Mouse (Mus musculus): ENCODE results near the gene Tsc22d2. TPM values are rescaled to one million over a fixed set of nuclear protein-coding genes. Genes with fewer than 3 reads are reported as not detected.

Gene Tsc22d2
- polyA plus RNA-seq, 1 experiment from 2014 or later = 9.5 TPM

- Histone ChIP-seq H3K4me3 (no peak overlapping the region), H3K27me3 (replicated peaks; ENCODE audit: low read depth, poor library complexity, severe bottlenecking) (no peaks in the 10 kb centered on the region), H3K4me1 (peaks cover 4% of the 10 kb centered on the region), H3K9me3 (no peaks in the 10 kb centered on the region), H3K36me3 (replicated peaks) (no peaks in the 10 kb centered on the region), H3K27ac (replicated peaks) (no peak overlapping the region)
- DNase-seq (ENCODE audit: low spot score) = no peak
- WGBS = 48% methylated on average over 3 of the region's 3 CpGs
Observed at GRCm38 (mm10) chr3:58399931-58400330, 14.6 kb upstream of the Tsc22d2 start.

DNA sequence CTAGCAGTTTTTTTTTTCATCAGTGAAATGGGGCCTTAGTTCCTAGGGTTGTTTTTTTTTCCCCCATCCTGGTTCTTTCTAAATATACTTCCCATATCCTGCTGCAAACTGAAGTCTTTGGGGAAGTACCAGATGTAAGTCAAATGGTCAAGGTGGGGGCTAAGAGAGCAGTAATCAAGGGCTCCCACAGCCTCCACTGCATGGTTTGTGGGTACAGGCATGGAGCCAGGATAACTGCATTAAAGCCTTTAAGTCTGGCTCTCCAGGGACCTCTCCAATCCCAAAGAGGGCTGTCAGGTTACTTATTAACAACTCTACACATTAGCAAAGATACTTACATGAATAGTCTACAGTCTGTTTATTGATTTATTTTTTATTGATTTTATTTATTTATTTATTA, 2.8 kb upstream of the Tsc22d2 start:
- Histone ChIP-seq H3K27me3 (replicated peaks; ENCODE audit: low read depth, poor library complexity, severe bottlenecking) (no peaks in the 10 kb centered on the region), H3K4me3 (no peak overlapping the region), H3K36me3 (replicated peaks) (peaks cover 2% of the 10 kb centered on the region; the same call in 1 of the 2 replicates), H3K4me1 (peaks cover 4% of the 10 kb centered on the region; the same call in 1 of the 2 replicates), H3K9me3 (no peaks in the 10 kb centered on the region), H3K27ac (replicated peaks) (no peak overlapping the region)
- no peak for DNase-seq (ENCODE audit: low spot score)

DNA sequence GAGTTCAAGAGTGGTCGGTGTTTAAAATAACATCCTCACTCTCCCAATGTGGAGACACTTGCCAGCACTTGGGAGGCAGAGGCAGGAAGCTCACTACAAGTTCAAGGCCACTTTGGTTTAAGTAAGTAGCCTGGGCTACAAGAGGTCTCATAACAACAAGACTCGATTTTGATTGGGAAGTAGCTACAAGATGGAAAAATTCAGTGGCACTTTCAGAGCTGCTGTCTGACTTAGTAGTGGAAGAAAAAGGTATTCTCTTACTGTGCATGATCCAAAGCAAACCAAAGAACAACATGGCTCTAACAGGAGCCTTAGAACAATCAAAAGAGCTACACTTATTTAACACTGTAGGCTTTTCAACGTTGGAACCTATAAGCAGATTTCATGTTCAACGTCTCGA, 844 bp upstream of the Tsc22d2 start:
- peaks cover 9% of the 10 kb centered on the region; the same call in 1 of the 2 replicates for H3K36me3 ChIP-seq (replicated peaks)
- 0 out of 2 replicates have a peak overlapping the region, but pooled peaks have one; percentile 97 for H3K27ac ChIP-seq (replicated peaks)
- H3K4me1 ChIP-seq = peaks cover 21% of the 10 kb centered on the region
- WGBS = 50% methylated on average over 5 of the region's 5 CpGs
- H3K27me3 ChIP-seq (replicated peaks; ENCODE audit: low read depth, poor library complexity, severe bottlenecking) = no peaks in the 10 kb centered on the region
- no peak for DNase-seq (ENCODE audit: low spot score)
- H3K4me3 ChIP-seq = peak overlapping the region; percentile 98
- H3K9me3 ChIP-seq = no peaks in the 10 kb centered on the region

GRCm38 (mm10) chr3:58414986-58415883, 720 bp downstream of the Tsc22d2 start:
- peak overlapping the region; percentile 98 for H3K4me3 ChIP-seq
- peak overlapping the region; percentile 97 for H3K27ac ChIP-seq (replicated peaks)
- peak; percentile 74 for DNase-seq (ENCODE audit: low spot score)
- peaks cover 9% of the 10 kb centered on the region; the same call in 1 of the 2 replicates for H3K36me3 ChIP-seq (replicated peaks)
- under 1% methylated on average over 113 of the region's 113 CpGs for WGBS
- peaks cover 36% of the 10 kb centered on the region for H3K4me1 ChIP-seq
- no peaks in the 10 kb centered on the region for H3K9me3 ChIP-seq
- H3K27me3 ChIP-seq (replicated peaks; ENCODE audit: low read depth, poor library complexity, severe bottlenecking) = no peaks in the 10 kb centered on the region

DNA sequence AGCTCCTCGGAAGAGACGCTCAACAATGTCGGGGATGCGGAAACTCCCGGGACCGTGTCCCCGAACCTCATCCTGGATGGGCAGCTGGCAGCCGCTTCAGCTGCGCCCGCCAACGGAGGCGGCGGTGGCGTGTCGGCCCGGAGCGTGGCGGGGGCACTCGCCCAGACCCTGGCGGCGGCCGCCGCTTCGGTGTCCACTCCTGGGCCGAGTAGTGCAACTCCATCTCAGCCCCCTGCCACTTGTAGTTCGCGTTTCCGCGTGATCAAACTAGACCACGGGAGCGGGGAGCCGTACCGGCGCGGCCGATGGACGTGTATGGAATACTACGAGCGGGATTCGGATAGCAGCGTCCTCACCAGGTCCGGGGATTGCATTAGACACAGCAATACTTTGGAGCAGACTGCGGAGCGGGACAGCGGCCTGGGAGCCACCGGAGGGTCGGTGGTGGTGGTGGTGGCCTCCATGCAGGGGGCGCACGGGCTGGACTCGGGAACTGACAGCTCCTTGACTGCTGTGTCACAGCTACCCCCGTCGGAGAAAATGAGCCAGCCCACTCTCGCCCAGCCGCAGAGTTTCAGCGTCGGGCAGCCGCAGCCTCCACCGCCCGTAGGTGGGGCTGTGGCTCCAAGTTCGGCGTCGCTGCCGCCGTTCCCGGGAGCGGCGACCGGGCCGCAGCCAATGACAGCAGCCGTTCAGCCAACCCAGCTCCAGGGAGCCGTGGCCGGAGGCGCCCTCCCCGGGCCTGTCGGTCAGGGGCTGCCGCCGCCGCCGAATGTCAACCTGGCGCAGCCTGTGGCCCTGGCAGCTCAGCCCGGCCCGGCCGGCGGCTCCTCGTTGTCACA, 1.6 kb downstream of the Tsc22d2 start:
- WGBS = under 1% methylated on average over 85 of the region's 85 CpGs
- Histone ChIP-seq H3K4me1 (peaks cover 43% of the 10 kb centered on the region), H3K27ac (replicated peaks) (peak overlapping the region; percentile 97), H3K36me3 (replicated peaks) (peaks cover 9% of the 10 kb centered on the region; the same call in 1 of the 2 replicates), H3K4me3 (peak overlapping the region; percentile 98), H3K9me3 (no peaks in the 10 kb centered on the region), H3K27me3 (replicated peaks; ENCODE audit: low read depth, poor library complexity, severe bottlenecking) (no peaks in the 10 kb centered on the region)
- DNase-seq (ENCODE audit: low spot score) = peak; percentile 87

DNA sequence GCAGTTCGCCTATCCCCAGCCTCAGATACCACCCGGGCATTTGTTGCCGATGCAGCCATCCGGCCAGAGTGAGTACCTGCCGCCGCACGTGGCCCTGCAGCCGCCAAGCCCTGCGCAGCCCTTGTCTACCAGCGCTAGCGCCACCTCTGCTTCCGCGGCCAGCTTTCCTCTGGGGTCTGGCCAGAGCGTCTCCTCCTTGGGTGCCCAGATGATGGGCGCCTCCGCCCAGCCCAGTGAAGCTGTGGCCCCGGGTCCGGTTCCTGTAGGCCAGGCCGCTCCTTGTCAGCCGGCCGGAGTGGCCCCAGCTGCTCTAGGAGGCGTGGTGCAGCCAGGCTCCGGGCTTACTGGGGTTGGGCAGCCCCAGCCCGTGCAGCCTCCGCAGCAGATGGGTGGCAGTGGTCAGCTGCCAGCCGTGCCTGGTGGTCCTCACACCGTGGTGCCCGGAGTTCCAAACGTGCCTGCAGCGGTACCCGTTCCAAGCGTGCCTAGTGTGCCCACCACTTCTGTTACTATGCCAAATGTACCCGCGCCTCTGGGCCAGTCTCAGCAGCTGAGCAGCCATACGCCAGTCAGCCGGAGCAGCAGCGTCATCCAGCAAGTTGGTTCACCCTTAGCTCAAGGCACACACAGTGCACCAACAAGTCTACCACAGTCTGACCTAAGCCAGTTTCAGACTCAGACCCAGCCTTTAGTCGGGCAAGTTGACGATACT, 2.4 kb downstream of the Tsc22d2 start:
- WGBS = under 1% methylated on average over 39 of the region's 39 CpGs
- no peak for DNase-seq (ENCODE audit: low spot score)
- peaks cover 9% of the 10 kb centered on the region; the same call in 1 of the 2 replicates for H3K36me3 ChIP-seq (replicated peaks)

DNA sequence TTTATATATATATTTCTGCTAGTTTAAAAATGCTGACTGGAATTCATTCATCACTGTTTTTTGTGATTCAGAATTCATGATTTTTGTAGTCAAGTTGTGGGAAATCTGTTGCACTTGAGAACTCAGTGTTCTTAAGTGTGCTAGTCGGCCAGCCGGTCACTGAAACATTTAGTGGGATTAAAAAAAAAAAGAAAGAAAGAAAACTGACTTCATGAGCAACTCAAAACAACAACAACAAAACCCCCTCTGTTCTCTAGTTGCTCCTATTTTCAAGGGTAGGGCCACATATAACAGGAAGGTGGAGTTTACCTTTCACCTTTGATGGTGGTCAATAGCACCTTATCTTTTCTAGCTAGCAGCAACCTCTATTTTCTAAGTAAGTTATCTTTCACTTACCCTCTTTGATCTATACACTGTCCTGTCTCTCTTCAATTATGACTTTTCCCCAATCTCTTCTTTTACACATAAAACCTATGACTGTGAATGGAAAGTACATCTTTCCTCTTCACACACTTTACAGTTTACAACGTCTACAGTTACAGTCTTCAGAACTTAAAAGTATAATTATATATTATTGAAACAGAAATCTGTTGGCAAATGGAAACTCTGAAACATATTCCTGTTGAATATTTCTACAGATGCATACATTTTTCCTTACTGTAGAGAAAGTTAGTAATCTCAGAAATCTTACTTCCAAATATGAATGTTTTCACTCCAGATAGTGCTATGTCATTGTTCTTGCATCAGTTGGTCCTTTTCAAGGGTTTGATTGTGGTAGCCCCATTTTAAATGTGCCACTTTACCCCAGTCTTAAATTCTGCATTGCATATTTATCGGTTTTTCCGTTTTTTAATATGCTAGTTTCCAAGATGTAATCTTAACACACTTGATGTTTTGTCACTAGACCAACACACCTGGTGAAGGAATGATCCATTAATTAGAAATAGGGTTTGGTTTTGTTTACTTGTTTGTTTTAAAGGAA, 4.5 kb downstream of the Tsc22d2 start:
- Histone ChIP-seq H3K4me3 (peak overlapping the region; percentile 98), H3K4me1 (peaks cover 40% of the 10 kb centered on the region), H3K36me3 (replicated peaks) (peaks cover 9% of the 10 kb centered on the region; the same call in 1 of the 2 replicates), H3K9me3 (no peaks in the 10 kb centered on the region), H3K27me3 (replicated peaks; ENCODE audit: low read depth, poor library complexity, severe bottlenecking) (no peaks in the 10 kb centered on the region), H3K27ac (replicated peaks) (no peak overlapping the region)
- DNase-seq (ENCODE audit: low spot score) = no peak
- WGBS = 38% methylated on average over 5 of the region's 5 CpGs

More for the DNA sequence above, 2.4 kb downstream of the Tsc22d2 start:
- peaks cover 43% of the 10 kb centered on the region for H3K4me1 ChIP-seq
- H3K9me3 ChIP-seq = no peaks in the 10 kb centered on the region
- peak overlapping the region; percentile 98 for H3K4me3 ChIP-seq
- no peaks in the 10 kb centered on the region for H3K27me3 ChIP-seq (replicated peaks; ENCODE audit: low read depth, poor library complexity, severe bottlenecking)
- peak overlapping the region; percentile 97 for H3K27ac ChIP-seq (replicated peaks)

DNA sequence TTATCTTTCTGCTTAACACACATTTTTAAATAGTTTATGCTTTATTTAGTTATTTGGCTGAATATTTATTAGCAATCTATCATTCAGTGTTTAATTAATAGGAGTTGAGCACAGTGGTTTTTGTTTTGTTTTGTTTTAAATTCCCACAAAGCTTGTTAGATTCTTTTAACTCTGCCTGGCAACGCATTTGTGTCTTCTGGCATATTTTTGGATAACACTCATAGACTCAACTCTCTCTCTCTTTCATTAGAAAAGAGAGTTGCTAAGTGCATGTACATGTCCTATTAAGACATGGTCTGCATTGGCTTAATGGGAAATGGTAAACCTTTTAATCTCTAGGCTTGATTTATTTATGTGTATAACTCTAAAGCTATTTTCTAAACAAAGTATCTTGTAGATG, 14.3 kb downstream of the Tsc22d2 start:
- Histone ChIP-seq H3K4me3 (no peak overlapping the region), H3K4me1 (no peaks in the 10 kb centered on the region), H3K9me3 (no peaks in the 10 kb centered on the region), H3K27me3 (replicated peaks; ENCODE audit: low read depth, poor library complexity, severe bottlenecking) (no peaks in the 10 kb centered on the region), H3K36me3 (replicated peaks) (no peaks in the 10 kb centered on the region), H3K27ac (replicated peaks) (no peak overlapping the region)
- 98% methylated on average over 1 of the region's 1 CpGs for WGBS
- no peak for DNase-seq (ENCODE audit: low spot score)

DNA sequence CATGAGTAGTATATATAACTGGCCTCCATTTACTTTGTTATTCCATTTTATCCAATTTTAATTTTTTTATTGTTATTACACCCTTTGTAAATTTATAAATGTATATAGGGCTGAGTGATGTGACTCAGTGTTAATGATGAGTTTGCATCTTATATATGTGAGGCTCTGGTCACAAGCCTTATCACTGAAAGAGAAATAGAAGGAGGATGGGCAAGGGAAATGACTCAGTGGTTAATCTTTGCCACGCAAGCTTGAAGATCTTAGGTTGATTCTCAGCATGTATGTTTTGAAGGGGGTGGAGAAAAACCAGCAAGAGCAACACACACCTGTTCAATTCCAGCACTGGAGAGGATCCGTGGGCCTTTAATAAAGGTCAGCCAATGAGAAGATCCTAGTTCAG, 19.9 kb downstream of the Tsc22d2 start:
- Histone ChIP-seq H3K9me3 (no peaks in the 10 kb centered on the region), H3K36me3 (replicated peaks) (peaks cover 12% of the 10 kb centered on the region), H3K4me3 (no peak overlapping the region), H3K4me1 (no peaks in the 10 kb centered on the region), H3K27ac (replicated peaks) (no peak overlapping the region), H3K27me3 (replicated peaks; ENCODE audit: low read depth, poor library complexity, severe bottlenecking) (no peaks in the 10 kb centered on the region)
- no peak for DNase-seq (ENCODE audit: low spot score)
- WGBS = 89% methylated on average over 2 of the region's 2 CpGs

- no peaks in the 10 kb centered on the region for H3K4me1 ChIP-seq
- peaks cover 8% of the 10 kb centered on the region; the same call in 1 of the 2 replicates for H3K36me3 ChIP-seq (replicated peaks)
- H3K4me3 ChIP-seq = no peak overlapping the region
- no peak for DNase-seq (ENCODE audit: low spot score)
- no peaks in the 10 kb centered on the region for H3K27me3 ChIP-seq (replicated peaks; ENCODE audit: low read depth, poor library complexity, severe bottlenecking)
- WGBS = 96% methylated on average over 2 of the region's 2 CpGs
- no peaks in the 10 kb centered on the region for H3K9me3 ChIP-seq
- no peak overlapping the region for H3K27ac ChIP-seq (replicated peaks)
Observed at GRCm38 (mm10) chr3:58448230-58448629, 33.7 kb downstream of the Tsc22d2 start.

GRCm38 (mm10) chr3:58449487-58449886, 35.0 kb downstream of the Tsc22d2 start:
- no peaks in the 10 kb centered on the region for H3K4me1 ChIP-seq
- H3K27me3 ChIP-seq (replicated peaks; ENCODE audit: low read depth, poor library complexity, severe bottlenecking) = no peaks in the 10 kb centered on the region
- H3K27ac ChIP-seq (replicated peaks) = no peak overlapping the region
- 93% methylated on average over 3 of the region's 3 CpGs for WGBS
- H3K9me3 ChIP-seq = no peaks in the 10 kb centered on the region
- H3K4me3 ChIP-seq = no peak overlapping the region
- H3K36me3 ChIP-seq (replicated peaks) = peaks cover 8% of the 10 kb centered on the region; the same call in 1 of the 2 replicates
- no peak for DNase-seq (ENCODE audit: low spot score)
